Mouse (Mus musculus) large intestine, adult 2 months (tissue): ENCODE data around the gene Col6a6. TPM values are rescaled to one million over a fixed set of nuclear protein-coding genes. Genes with fewer than 3 reads are reported as not detected.

Experiments used
- DNase-seq: peaks from one replicate; pipeline ENCODE4 v3.0.0-alpha.2; 2012; ENCODE audit warnings: low read depth, low spot score
- WGBS: fragments of 180-500 bp; shearing (Covaris S2); methylation state at CpG from one replicate; pipeline ENCODE4 v1.1.7; 2018; 5-methylcytosine and 5-hydroxymethylcytosine counted together
- polyA plus RNA-seq: library from polyadenylated mRNA; depleted of rRNA; stranded (reverse); fragments of >200 nt; gene quantifications from 2 replicates; pipeline ENCODE4 v1.2.3, GENCODE M21; 2012

The Col6a6 gene
- polyA plus RNA-seq, 1 experiment, result 0.01 TPM

DNA sequence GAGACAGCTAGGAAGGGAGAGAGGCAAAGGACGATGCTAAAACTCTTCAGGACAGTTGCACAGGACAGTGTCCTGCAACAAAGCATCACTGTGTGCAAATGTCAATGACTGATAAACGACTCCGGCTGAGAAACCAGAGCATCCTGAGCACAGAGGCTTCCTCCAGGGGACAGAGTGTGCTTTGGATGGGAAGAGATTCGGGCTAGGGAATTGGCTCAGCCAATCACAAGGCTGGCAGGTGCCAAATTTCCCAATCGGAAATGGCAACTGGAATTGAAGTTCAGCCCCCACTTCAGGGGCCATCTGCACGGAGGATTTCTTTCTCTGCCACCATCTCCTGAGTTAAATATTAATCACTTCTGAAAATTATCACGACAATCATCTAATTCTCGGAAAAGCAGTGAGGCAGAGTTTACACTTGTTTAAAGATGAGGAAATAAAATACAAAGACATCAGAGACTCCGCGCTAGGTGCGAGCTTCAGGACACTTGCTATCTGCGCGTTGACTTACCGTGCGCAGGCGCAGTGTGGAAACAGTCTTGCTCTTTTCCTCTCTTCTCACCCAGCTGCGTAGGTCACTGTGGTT is 18.9 kb downstream of the Col6a6 start:
- DNase-seq, result no peak
- 62% methylated on average over 17 of the region's 17 CpGs for WGBS

DNA sequence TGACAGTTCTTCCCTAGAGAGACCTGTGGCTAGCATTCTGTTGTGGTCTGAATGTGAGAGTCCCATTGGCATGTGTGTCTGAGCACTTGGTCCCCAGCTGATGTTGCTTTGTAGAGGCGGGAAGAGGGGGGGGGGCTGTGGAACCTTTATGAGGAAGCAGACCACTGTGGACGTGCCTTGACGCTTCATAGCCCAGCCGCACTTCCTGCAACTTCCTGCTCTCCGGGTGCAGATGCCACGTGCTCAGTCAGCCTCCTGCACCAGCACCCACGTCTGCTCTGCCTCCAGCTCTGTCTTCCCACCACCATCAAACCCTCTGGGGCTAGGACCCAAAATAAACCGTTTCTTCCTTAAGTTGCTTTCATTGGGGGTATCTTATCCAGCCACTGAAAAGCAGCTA is 24.5 kb downstream of the Col6a6 start:
- 66% methylated on average over 8 of the region's 8 CpGs for WGBS
- DNase-seq, result no peak

DNA sequence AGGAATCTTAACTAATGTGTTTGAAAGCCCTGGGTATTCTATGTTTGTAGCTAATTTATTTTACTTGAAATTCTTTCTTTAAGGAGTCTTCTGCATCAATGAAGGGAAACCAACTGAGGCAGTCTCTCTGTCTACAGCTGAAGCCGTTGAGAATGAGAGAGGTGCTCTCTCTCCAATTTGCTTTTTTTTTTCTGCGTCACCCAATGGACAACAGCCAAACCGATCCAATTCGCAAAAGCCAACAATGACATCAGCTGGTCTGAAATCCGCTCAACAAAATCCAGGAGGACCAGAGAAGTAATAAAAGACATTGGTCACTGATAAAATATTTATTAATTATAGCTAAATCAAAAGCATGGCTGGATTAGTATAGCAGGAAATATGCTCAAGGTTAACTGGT is 26.5 kb downstream of the Col6a6 start:
- no peak for DNase-seq
- WGBS, result 75% methylated on average over 5 of the region's 5 CpGs

DNA sequence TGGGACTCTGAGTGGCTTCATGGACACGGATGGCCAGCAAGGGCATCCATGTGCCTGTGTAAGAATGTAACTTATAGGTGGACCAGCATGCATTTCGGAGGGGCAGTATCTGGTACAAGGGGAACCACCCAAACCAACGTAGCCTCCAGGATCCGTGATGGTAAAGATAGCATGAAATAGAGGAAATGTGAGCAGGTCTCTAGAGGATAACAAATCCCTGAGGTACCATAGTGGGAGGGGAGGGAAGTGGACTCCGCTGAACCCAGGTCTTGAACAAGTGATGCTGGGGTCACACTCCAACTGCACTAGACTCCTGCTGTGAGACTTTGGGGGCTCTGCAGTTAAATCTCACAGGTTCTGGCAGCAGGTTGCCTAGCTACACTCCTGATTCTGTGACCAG is 27.7 kb downstream of the Col6a6 start:
- 85% methylated on average over 5 of the region's 5 CpGs for WGBS

DNA sequence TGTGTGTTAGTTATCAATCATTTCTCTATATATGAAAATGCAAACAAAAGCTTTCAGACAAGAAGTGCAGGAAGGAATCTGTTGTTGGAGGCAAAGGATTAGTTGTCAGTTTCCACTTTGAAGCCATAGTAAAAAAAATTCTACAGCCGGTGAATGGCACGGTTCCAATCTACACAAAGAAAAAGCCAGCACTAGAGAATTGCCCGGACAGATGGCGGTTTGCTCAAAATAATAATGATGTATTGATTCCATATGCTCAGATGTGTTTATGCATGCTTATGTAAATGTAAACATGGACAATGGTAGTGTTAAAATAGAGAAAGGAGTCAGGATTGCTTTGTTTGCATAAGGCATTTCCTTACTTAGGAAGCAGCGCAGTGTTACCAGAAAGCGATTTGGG is 31.8 kb downstream of the Col6a6 start:
- WGBS, result 34% methylated on average over 6 of the region's 6 CpGs
- DNase-seq, result no peak

More for the DNA sequence above, 27.7 kb downstream of the Col6a6 start:
- no peak for DNase-seq

DNA sequence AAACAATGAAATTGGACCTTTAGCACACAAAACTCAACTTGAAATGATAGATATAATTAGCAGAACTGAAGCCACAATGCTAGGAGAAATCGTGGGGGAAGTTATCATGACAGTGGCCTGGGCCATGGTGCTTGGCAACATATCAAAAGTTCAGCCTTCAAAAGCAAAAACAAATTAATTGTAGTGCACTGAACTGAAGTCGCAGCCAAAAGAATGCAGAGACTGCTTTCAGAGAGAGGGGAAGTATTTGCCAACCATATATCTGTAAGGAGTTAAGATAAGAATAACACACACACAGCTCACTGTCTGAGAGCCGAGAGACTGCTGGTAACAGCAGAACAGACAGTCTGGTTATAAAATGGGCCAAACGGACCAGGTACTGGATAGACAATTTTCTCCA is 33.0 kb downstream of the Col6a6 start:
- WGBS, result 15% methylated on average over 4 of the region's 4 CpGs
- DNase-seq, result no peak

DNA sequence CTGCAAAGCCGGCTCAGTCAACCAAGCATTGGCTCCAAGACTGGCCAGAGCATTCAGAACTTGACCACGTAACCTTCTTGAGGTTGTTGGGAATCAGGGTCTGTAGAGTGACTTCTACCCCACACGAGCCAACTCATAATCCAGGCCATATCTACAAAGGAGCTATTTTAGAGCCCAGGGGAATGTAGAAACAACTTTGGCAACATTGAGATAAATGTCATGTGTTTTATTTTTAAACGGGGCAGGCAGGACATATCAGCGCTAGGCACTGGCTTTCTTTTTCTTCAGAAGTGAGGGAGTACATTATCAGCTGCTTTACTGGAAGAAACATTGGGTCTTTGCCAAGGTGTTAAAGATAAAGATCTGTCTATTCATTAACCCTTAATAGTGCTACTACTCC is 36.1 kb downstream of the Col6a6 start:
- WGBS, result 37% methylated on average over 5 of the region's 5 CpGs
- DNase-seq, result no peak

DNA sequence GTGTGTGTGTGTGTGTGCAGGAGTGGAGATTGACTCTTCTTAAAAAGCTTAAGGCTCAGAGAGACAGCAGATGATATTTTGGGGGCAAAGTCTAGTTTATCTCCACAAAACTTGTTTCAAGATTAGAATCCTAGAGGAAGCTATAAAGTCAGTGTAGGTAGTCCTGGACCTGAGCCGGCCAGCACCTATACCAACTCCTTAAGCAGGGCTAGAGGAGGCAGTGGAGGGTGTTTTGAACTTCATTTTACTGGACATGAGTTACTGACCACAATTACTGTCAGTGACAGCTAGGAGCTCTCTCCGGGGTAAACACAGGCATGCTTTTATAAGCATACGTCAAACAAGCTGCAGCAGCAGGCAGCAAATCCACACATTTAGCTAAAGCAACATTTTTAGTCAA is 39.8 kb downstream of the Col6a6 start:
- WGBS, result 19% methylated on average over 3 of the region's 3 CpGs
- DNase-seq, result no peak

DNA sequence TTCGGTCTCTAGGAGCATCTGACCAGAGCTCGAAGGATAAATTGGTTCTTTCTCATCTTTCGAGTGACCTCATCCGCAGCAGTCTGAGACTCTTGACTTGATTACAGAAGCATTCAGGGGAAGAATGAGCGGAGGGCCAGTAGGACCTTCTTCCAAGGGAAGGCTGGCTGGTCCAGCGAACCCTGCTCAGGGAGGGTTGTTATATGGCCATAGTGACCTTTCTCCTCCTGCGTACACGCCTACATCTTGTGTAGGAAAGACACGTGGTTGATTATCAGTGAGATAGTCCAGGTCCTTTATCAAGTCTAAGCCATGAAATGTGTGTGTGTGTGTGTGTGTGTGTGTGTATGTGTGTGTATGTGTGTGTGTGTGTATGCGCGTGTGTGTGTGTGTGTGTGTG is 40.2 kb downstream of the Col6a6 start:
- DNase-seq, result no peak

DNA sequence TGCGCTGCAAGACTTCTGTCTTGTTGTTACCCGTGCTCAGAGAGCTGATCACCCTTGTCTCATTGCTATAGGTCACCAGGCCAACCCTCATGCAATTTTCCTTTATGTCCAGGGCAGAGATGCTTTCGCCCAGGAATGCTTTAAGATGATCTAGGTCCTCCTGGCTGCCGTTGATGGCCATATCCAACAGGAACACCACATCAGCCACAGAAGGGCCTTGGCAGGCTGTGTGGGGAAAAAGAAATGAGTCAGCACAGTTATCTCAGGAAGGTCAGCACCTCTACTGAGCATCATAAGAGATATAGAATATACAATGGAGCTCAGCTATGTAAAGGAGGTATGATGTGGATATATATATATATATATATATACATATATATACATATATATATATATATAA is 43.9 kb downstream of the Col6a6 start:
- DNase-seq, result no peak
- 79% methylated on average over 4 of the region's 4 CpGs for WGBS

More for the DNA sequence above, 40.2 kb downstream of the Col6a6 start:
- WGBS, result 51% methylated on average over 11 of the region's 11 CpGs

DNA sequence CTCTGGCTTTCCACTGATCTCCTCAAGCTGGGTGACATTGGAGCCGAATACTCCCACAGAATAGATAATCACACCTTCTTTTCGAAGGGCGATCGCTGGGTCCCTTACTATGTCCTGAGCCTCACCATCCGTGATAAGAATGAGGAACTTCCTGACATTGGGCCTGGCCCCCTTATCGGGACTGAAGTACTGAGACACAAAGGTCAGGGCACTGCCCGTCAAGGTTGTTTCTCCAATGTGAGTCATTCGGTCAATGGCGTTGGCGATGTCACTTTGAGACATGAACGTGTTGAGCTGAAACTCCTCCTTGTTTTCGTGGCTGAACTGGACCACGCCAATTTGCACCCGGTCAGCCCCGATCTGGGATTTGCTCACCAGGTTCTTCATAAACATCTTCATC is 47.3 kb downstream of the Col6a6 start:
- DNase-seq, result no peak
- WGBS, result 91% methylated on average over 15 of the region's 15 CpGs

DNA sequence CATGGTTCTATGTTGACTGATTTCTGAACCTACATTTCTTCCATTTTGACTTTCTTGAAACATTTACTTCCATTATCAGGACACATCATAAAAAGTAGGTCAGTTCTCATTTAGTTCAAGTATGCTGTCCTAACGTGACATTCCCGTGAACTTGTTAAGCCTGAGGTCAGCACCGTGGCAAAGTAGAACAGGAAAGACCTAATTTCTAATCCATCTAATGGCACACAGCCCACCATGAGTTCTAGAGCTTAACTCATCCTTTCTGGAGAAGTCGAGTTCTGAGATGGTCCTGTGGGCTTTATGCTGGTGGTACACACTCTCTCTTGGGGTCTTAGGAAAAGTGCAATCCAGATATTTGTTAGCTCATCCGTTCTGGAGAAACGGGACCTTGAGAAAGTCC is 49.2 kb downstream of the Col6a6 start:
- DNase-seq, result no peak
- 86% methylated on average over 6 of the region's 6 CpGs for WGBS

DNA sequence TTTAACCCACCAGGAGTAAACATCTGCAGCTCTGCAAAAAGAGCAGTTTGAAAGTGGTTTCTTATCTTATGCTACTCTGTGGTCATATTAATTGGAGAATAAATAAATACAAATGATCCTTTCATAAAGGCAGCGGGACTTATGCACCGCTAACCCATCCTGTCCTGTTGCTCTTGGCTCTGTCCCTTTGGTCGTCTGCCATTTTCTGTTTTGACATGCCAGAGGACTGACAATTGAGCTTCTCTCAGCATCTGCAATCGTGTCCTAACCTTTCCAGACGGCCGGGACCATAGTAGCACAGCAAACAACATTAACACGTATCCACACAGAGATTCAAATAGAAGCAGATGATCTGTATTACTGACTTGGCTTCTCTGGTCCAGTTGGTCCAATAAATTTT is 53.1 kb downstream of the Col6a6 start:
- DNase-seq, result no peak
- WGBS, result 68% methylated on average over 7 of the region's 7 CpGs

DNA sequence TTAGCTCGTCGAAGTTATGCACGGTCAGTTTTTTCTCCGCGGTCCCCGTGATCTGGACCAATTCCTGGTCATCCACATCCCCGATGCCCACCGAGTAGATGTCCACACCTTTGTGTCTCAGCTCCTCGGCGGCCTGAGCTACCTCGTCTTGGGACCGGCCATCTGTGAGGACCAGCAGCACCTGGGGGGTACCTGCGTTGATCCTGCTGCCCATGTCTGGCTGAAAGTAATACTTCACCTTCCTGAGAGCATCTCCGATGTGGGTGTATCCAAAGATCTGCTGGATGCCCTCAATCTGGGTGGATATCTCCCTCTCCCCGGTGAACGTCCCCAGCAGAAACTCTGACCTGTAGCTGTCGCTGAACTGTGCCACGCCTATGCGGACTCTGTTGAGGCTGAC is 53.6 kb downstream of the Col6a6 start:
- no peak for DNase-seq
- WGBS, result 86% methylated on average over 19 of the region's 19 CpGs

DNA sequence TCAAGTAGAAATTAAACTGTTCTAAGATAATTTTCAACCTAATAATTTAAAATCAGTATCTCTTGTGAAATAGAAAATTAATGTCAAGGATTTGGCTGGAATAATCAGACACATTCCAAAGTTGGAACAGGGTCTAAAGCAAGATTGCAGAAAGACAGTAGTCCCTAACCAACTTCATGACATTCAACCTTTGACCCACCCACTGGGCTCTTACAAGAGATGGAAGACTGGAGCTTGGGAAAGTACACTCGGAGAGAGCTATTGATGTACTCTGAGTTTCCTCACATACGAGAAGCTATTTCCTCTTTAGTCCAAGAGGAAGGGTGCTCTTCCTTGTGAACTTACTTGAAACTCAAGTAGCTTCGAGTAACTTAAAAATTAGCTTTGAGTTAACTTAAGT is 56.6 kb downstream of the Col6a6 start:
- DNase-seq, result no peak
- WGBS, result 71% methylated on average over 3 of the region's 3 CpGs

DNA sequence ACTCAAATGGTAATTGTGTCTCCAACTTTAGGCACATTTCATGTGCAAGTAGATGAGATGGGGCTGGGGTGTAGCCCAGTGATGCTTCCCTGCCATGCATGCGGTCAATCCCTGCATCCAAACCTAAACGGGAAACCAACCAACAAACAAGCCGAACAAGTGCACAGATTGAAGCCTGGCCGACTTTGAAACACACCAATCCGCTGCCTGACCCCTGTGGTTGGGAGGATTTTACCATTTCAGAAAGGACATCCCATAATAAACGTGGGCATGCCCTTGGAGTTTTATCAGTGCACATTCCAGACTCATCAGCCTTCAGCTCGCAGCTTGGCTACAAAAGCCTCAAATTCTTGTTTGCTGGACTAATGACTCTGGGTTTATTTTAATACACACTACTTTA is 57.3 kb downstream of the Col6a6 start:
- DNase-seq, result no peak
- WGBS, result 58% methylated on average over 7 of the region's 7 CpGs

DNA sequence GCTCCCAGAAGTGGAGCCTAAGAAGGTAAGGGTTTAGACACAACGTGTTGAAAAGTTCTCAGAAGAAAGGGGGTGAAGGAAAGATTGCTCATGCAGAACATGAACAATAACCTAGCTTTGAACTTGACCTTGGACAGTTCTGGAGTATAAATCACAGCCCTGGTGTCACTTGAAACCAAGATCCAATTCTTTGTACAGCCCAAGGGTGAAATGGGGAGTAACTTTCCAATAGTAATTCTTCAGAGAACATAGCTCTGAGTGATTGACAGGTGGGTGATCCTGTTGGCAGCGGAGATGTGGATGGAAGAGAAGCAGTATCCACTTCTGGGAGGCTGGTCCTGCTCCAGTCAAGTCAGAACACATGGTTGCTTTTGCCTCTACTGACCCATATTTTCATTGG is 62.1 kb downstream of the Col6a6 start:
- 54% methylated on average over 2 of the region's 2 CpGs for WGBS

DNA sequence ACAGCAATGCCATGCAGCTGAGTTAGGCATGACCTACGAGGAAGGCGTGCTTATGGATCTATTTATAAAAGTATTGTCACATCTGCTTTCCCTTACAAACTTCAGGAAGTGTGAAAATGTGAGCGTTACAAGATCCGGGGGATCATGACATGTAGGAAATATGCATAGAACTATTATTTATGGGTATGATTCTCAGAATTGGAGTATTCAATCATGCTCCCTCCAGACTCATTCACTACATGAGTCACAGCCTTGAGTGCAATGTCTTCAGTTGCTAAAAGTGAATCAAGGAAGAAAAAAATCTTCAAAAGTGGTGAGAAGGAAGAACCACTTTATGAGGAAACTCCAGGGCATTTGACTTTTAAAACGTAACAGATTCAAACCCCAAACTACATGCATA is 63.3 kb downstream of the Col6a6 start:
- DNase-seq, result no peak
- WGBS, result 59% methylated on average over 5 of the region's 5 CpGs

More for the DNA sequence above, 62.1 kb downstream of the Col6a6 start:
- DNase-seq, result no peak

DNA sequence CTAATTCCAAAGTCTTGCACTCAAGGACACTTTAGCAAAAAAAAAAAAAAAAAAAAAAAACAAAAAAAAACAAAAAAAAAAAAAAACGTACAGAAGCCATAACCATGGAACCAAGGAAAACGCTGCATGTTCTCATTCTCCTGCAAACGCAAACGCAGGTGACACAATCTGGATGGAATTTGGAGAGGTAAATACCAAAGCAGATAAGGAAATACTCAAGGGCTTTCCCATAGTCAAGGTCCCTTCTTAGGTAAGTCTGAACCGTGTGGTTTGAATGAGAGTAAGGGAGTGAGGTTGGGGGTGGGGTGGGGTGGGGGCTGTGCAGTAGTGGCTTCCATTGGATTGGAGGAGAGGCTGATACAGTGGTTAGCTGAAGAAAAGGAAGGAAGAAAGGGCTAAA is 63.8 kb downstream of the Col6a6 start:
- no peak for DNase-seq
- 26% methylated on average over 5 of the region's 5 CpGs for WGBS

DNA sequence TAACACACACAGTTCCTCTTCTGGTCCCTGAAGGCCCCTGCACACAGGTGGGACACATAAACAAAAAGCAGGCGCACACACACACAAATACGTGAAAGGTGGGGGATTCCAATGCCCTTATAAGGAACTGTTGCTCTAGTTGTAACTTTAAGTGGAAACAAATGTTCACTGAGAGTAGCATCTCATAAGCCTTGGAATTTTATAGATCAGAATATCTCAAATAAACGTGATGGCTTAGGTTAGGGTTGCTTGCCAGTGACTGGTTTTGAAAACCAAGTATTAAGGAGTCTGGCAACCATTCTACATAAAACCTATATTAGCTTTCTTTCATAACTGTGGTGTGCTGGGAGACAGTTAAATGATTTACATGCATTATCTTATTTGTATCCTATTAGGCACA is 64.3 kb downstream of the Col6a6 start:
- WGBS, result 66% methylated on average over 3 of the region's 3 CpGs
- no peak for DNase-seq

DNA sequence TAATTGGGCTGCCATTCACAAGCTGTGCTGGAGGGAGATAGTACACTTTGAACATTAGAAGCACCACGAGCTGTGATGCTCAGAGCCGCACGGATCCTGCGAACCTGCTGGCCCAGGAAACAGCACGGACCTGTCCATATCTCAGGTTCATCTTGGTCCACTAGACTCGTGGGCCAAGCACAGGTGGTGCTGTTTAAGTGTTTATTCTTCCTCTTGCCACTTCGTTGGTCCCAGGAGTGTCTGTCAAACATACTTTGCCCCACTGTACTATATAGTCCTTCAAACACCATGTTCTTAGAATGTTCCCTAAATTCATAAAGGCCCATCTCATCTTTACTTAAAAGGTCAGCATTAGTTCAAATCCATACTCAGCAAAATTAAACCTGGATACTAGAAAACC is 65.7 kb downstream of the Col6a6 start:
- DNase-seq, result no peak

DNA sequence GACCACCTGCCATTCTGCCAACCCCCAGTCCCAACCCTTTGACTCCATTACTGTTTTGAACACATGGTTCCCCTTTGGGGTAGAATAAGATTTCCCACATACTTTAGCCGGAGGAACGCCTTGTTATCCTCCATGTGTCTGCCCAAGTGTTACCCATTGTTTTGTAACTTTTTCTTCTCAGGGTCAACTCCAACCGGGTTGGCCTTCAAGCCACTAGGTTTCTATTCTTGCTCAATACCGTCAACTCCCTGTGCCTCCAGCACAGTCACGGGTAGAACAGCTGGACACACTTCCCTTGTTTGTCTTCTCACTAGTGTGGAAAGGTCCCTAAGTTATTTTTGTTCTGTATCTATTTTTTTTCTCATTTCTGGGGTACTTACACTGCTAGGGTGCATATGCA is 69.1 kb downstream of the Col6a6 start:
- WGBS, result 73% methylated on average over 5 of the region's 5 CpGs
- no peak for DNase-seq

More for the DNA sequence above, 65.7 kb downstream of the Col6a6 start:
- 75% methylated on average over 7 of the region's 7 CpGs for WGBS
